Mouse (Mus musculus): ENCODE measurements around the gene Dph2.

Dph2 gene

GRCm38 (mm10) chr4:117891738-117892161 is at the start of gene Dph2:
Gene Dph2 (minus strand): TSS chr4:117892032.
- peak; percentile 98 for DNase-seq (ENCODE audit: low read depth, low spot score)

- no peak for DNase-seq (ENCODE audit: low read depth, low spot score)
These were observed 45.1 kb upstream of the Dph2 start for GRCm38 (mm10) chr4:117936964-117937363.

GRCm38 (mm10) chr4:117934081-117934480 is 42.2 kb upstream of the Dph2 start:
- DNase-seq (ENCODE audit: low read depth, low spot score): no peak

GRCm38 (mm10) chr4:117933248-117933647 is 41.4 kb upstream of the Dph2 start:
- no peak for DNase-seq (ENCODE audit: low read depth, low spot score)

GRCm38 (mm10) chr4:117929391-117929881 is 37.6 kb upstream of the Dph2 start, which contains the start of gene Artn:
Gene Artn (minus strand): TSS chr4:117929763.
- DNase-seq (ENCODE audit: low read depth, low spot score): no peak

- peak; percentile 72 for DNase-seq (ENCODE audit: low read depth, low spot score)
These were observed 36.9 kb upstream of the Dph2 start for GRCm38 (mm10) chr4:117928699-117929241.

GRCm38 (mm10) chr4:117928234-117928633 is 36.4 kb upstream of the Dph2 start:
- peak; percentile 68 for DNase-seq (ENCODE audit: low read depth, low spot score)

GRCm38 (mm10) chr4:117926545-117927482 is 35.0 kb upstream of the Dph2 start:
- peak; percentile 85 for DNase-seq (ENCODE audit: low read depth, low spot score)

- no peak for DNase-seq (ENCODE audit: low read depth, low spot score)
These were observed 33.1 kb upstream of the Dph2 start for GRCm38 (mm10) chr4:117924916-117925315.

GRCm38 (mm10) chr4:117923450-117923849 is 31.6 kb upstream of the Dph2 start:
- DNase-seq (ENCODE audit: low read depth, low spot score): no peak

GRCm38 (mm10) chr4:117921358-117921757 is 29.5 kb upstream of the Dph2 start:
- no peak for DNase-seq (ENCODE audit: low read depth, low spot score)

- no peak for DNase-seq (ENCODE audit: low read depth, low spot score)
These were observed 26.9 kb upstream of the Dph2 start for GRCm38 (mm10) chr4:117918762-117919161.

GRCm38 (mm10) chr4:117918261-117918660 is 26.4 kb upstream of the Dph2 start:
- no peak for DNase-seq (ENCODE audit: low read depth, low spot score)

GRCm38 (mm10) chr4:117917847-117918246 is 26.0 kb upstream of the Dph2 start:
- no peak for DNase-seq (ENCODE audit: low read depth, low spot score)

GRCm38 (mm10) chr4:117917402-117917801 is 25.6 kb upstream of the Dph2 start:
- no peak for DNase-seq (ENCODE audit: low read depth, low spot score)

GRCm38 (mm10) chr4:117916386-117916785 is 24.6 kb upstream of the Dph2 start:
- no peak for DNase-seq (ENCODE audit: low read depth, low spot score)

- peak; percentile 60 for DNase-seq (ENCODE audit: low read depth, low spot score)
These were observed 23.8 kb upstream of the Dph2 start for GRCm38 (mm10) chr4:117915489-117916105.

GRCm38 (mm10) chr4:117914591-117915442 is 23.0 kb upstream of the Dph2 start, which contains the start of gene Ipo13:
Gene Ipo13 (minus strand): TSS chr4:117914999.
- peak; percentile 97 for DNase-seq (ENCODE audit: low read depth, low spot score)

GRCm38 (mm10) chr4:117914031-117914430 is 22.2 kb upstream of the Dph2 start:
- DNase-seq (ENCODE audit: low read depth, low spot score): peak; percentile 52

GRCm38 (mm10) chr4:117913421-117913820 is 21.6 kb upstream of the Dph2 start:
- peak; percentile 79 for DNase-seq (ENCODE audit: low read depth, low spot score)

- peak; percentile 56 for DNase-seq (ENCODE audit: low read depth, low spot score)
These were observed 20.9 kb upstream of the Dph2 start for GRCm38 (mm10) chr4:117912685-117913273.

Data from brain, adult 2 months (tissue).